Mouse (Mus musculus) adrenal gland, postnatal 36 days (tissue): ENCODE results near the gene Siah2. TPM values are rescaled to one million over a fixed set of nuclear protein-coding genes. Genes with fewer than 3 reads are reported as not detected.

Source experiments
- DNase-seq, 2 experiments: peaks; one replicate each; pipeline ENCODE4 v3.0.0; 2021; ENCODE audit warnings: mixed read lengths in 1 of 2
- total RNA-seq, 2 experiments: library from RNA; stranded (reverse); gene quantifications; 2 replicates each; pipeline ENCODE4 v1.2.3; 2021

The Siah2 gene
- total RNA-seq, 2 experiments from 2014 or later = 29.5 to 30.1 TPM

DNA sequence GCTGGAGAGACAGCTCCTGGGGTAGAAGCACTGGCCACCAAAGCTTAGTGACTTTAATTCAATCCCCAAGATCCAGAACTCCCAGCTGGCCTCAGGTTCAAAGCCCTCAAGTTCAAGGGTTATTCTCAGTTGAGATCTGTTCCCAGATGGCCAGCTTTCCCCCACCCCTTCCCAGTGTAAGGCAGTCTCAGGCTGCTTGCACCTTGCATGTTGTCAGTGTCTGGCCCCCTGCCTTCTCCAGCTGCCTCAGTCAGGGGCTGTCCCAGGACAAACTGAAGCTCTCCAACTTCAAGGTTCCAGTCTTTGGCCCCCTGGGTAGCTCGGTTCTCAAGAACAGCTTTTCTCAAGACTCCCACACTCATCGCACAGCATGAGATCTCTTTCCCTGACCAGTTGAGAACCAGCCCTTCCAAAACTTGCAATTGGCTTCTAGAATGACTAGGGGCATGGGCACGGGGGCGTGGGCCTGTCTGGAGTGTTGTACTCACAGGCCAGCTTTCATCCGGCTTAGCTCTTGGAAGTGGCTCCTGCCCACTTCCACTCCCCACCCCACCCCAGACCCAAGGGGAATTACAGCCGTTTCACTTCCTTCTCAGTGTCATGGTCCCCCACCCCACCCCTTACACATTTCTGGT is 20.5 kb downstream of the Siah2 start:
- no peak for DNase-seq

- peak in 1 of 2 experiments; percentile 49 for DNase-seq
These were observed 28.2 kb downstream of the Siah2 start for GRCm38 (mm10) chr3:58663970-58664369.

- no peak for DNase-seq
These were observed 31.6 kb downstream of the Siah2 start for GRCm38 (mm10) chr3:58660636-58661035.

DNA sequence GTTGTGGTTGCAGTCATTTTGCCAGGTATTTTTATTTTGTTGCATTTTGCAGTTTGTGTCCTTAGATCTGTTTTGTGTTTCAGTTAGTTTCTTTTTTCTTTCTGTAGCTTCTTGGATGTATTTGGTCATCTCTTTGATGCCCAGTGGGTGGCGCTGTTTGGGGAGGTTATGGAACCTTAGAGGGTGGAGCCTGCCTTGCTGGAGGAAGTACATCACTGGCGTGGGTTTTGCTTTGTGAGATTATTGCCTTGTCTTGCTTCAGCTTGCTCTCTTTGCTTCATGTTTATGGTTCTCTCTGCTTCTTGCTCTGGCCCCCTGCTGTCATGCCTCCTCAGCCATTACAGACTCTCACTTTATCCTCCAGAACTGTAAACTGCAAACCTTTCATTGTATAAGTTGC is 34.8 kb downstream of the Siah2 start:
- peak; percentile 68 to 71 for DNase-seq

GRCm38 (mm10) chr3:58655362-58656130 is 36.7 kb downstream of the Siah2 start:
- peak; percentile 57 to 74 for DNase-seq

- peak; percentile 54 to 72 for DNase-seq
These were observed 38.3 kb downstream of the Siah2 start for GRCm38 (mm10) chr3:58653907-58654306.

- DNase-seq = no peak
These were observed 41.9 kb downstream of the Siah2 start for GRCm38 (mm10) chr3:58650328-58650727.

- DNase-seq = no peak
These were observed 45.0 kb downstream of the Siah2 start for GRCm38 (mm10) chr3:58647179-58647578.

GRCm38 (mm10) chr3:58646180-58646579 is 46.0 kb downstream of the Siah2 start:
- peak; percentile 39 to 68 for DNase-seq

GRCm38 (mm10) chr3:58636406-58637295 is 55.5 kb downstream of the Siah2 start, which contains the start of gene Erich6:
Gene Erich6, minus strand, starts transcription at chr3:58637207.
- peak; percentile 61 to 67 for DNase-seq

- DNase-seq = no peak
These were observed 60.5 kb downstream of the Siah2 start for GRCm38 (mm10) chr3:58631693-58632092.

- no peak for DNase-seq
These were observed 67.2 kb downstream of the Siah2 start for GRCm38 (mm10) chr3:58624981-58625380.

Other genes with a start within 250 kb of the Siah2 start
- 10 to 100 TPM; 43.3 to 52.8 TPM for gene Eif2a, start 166.6 kb downstream of the Siah2 start, total RNA-seq
- 100 to 1,000 TPM; 123 to 135 TPM for gene Serp1, start 166.5 kb downstream of the Siah2 start, total RNA-seq
- gene Selenot, start 115.8 kb downstream of the Siah2 start, total RNA-seq = 100 to 1,000 TPM; 142 to 148 TPM
- under 1 TPM in 1 of 2 experiments, not detected in 1; 0.17 TPM for gene Erich6, start 55.2 kb downstream of the Siah2 start, total RNA-seq
- not detected for gene Mindy4b-ps, start 129.9 kb upstream of the Siah2 start, total RNA-seq
- gene Clrn1, start 192.9 kb upstream of the Siah2 start, total RNA-seq = not detected